Mouse (Mus musculus) C2C12 (cell line): ENCODE results near the gene Il25.

ENCODE experiments used
- CEBPB ChIP-seq: IDR thresholded peaks from one replicate; pipeline ENCODE4 v1.6.1; 2011; ENCODE audit warnings: low read depth, mild to moderate bottlenecking, control low read depth, moderate library complexity
- CTCF ChIP-seq: IDR thresholded peaks from one replicate; pipeline ENCODE4 v1.5.1; 2011; ENCODE audit not compliant: control insufficient read depth, insufficient read depth, insufficient read length
- USF1 ChIP-seq: IDR thresholded peaks from one replicate; pipeline ENCODE4 v1.6.1; 2011; ENCODE audit warnings: low read depth, mild to moderate bottlenecking, control low read depth, moderate library complexity

DNA sequence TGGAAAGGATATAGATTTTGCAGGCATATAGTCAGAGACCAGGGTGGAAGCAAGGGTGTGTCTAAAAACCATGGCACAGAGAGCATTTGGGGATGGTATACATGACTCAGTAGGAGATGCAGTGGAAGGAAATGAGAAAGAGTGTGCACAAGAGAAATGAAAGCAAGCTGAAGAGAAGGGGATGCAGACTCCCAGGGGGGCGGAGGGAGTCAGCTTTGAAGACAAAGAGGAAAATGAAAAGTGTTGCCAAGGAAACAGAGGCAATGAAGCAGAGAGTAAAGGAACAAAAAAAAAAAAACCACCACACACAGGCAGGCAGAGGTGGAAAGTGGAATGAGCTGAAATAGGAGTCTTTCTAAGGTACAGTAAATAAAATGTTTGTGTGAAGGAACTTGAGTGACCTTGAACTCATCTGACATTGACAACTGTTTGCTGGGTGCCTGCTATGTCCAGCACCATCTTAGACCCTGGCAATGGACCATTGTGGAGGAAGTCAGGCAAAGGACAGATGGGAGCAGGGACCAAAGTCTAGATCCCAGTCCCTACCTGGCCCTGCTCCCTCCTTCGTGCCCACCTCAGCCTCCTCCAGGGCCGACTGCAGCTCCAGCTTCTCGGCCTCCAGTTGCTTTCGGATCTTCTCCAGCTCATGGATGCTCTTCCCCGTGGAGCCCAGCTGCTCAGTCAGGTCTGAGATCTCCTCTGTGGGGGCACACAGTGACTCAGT is 41.7 kb downstream of the Il25 start:
- no peak for TF ChIP-seq CTCF
- TF ChIP-seq USF1, result no peak
- TF ChIP-seq CEBPB, result no peak
